Mouse (Mus musculus) lung, adult 2 months (tissue): Measurements from ENCODE around the gene Olfr576. TPM values are rescaled to one million over a fixed set of nuclear protein-coding genes. Genes with fewer than 3 reads are reported as not detected.

Experiments
- DNase-seq: peaks from one replicate; pipeline ENCODE4 v3.0.0; 2022
- H3K4me1 ChIP-seq: fragments of 200-500 bp; 2 replicates; pipeline ENCODE4 v1.6.1; 2011; ENCODE audit warnings: low read length; ENCODE audit not compliant: control insufficient read depth, insufficient read depth
- H3K4me3 ChIP-seq: fragments of 200-500 bp; replicated peaks from 2 replicates; pipeline ENCODE3; 2011; ENCODE audit warnings: low read depth, mild to moderate bottlenecking, control low read depth, low read length; ENCODE audit errors: extremely low read depth
- CTCF ChIP-seq: fragments of 200-500 bp; IDR thresholded peaks from 2 replicates; pipeline ENCODE4 v1.5.1; 2011; ENCODE audit warnings: mild to moderate bottlenecking, low read length, control low read depth; ENCODE audit not compliant: insufficient read depth
- POLR2A ChIP-seq: fragments of 200-500 bp; IDR thresholded peaks from 2 replicates; pipeline ENCODE4 v1.6.1; 2011; ENCODE audit warnings: low read depth, mild to moderate bottlenecking, control low read depth, low read length, borderline replicate concordance; ENCODE audit errors: extremely low read depth
- WGBS: fragments of 180-500 bp; shearing (Covaris S2); methylation state at CpG from one replicate; pipeline ENCODE4 v1.1.7; 2018; 5-methylcytosine and 5-hydroxymethylcytosine counted together
- polyA plus RNA-seq: library from polyadenylated mRNA; depleted of rRNA; stranded (reverse); fragments of >200 nt; gene quantifications from 2 replicates; pipeline ENCODE4 v1.2.3, GENCODE M21; 2012; rRNA removed

The Olfr576 gene
- polyA plus RNA-seq, 1 experiment = not detected

DNA sequence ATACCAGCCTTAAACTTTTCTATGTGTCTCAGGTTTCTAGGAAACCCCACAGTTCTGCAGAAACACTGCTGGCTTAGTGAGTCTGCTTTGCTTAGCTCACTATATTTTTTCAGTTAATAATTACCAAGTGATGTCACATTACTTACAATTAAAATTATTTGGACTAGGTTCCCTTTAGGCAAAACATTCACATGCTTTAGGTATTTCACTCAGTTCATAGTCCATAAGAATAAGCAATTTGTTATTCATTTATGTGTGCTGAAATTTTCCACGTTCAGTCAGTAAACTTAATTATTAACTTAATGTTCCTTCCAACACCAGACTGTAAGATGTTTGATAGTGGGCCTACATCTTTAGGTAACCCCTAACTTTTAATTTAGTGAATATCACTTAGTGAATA is 11.7 kb upstream of the Olfr576 start:
- WGBS = 53% methylated on average over 1 of the region's 1 CpGs
- DNase-seq = no peak
- H3K4me3 ChIP-seq = no peak overlapping the region
- TF ChIP-seq CTCF (no peak), POLR2A (no peak)
- no peaks in the 10 kb centered on the region for H3K4me1 ChIP-seq

DNA sequence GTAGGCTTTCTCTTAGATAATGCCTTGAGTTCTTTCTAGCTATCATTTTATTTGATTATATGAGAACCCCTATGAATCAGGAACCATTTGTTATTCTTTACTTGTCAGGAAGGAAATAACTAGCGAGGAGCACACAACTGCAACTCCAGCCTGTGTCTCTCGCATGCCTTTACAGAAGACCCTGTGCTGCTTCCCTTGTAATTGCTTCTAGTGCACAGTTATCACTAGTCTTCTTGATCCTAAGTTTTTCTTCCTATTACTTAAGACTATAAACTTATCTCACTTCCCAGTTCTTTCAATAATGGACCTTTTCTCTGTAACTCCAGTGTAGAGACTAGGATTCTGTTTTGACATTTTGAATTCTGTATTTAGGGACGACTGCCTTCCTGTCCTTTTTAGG is 4.3 kb upstream of the Olfr576 start:
- DNase-seq = no peak
- TF ChIP-seq CTCF (no peak), POLR2A (no peak)
- Histone ChIP-seq H3K4me1 (no peaks in the 10 kb centered on the region), H3K4me3 (no peak overlapping the region)
- WGBS = 50% methylated on average over 3 of the region's 3 CpGs

DNA sequence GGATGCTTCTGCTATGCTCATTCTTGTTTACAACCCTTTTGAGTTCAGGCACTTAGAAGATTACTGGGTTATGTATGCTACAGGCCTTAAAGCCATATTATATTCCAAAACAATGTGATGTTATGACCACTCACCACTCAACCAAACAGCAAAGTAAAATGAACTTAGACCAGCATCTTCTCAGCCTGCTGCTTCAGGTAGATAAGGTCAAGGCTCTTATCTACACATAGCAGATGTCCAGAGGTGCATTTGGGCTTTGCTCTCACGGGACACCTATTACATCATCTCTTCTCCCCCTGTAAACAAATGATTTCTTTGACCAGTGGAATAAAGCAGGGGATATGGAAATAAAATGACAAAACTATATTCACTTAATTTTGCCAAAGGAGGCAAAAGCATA is 3.9 kb upstream of the Olfr576 start, which contains the start of gene Olfr575:
Gene Olfr575 (minus strand): TSS at position 183 of the 400 bp plus-strand sequence.
- no peaks in the 10 kb centered on the region for H3K4me1 ChIP-seq
- TF ChIP-seq POLR2A (no peak), CTCF (no peak)
- no peak within 1 kb of the TSS for H3K4me3 ChIP-seq
- 23% methylated on average over 1 of the region's 1 CpGs for WGBS
- no peak for DNase-seq

DNA sequence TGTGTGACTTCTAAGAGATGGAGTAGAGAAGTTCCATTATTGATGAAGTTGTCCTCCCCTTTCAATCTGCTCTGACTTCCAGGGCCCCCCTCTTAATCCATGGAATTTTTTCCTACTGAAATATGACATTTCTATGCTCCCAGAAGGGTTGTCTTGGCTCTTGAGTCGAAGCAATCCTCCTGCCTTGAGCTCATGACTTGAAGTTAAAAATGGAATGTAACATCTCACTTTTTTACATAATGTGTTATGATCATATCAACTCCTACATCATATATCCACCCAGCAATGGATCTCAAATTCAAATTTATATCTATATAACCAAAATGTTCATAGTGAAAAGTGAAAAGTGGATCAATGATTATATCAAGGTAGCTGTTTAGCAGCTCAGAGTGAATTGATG is 11.9 kb downstream of the Olfr576 start:
- no peak for TF ChIP-seq CTCF
- no peak for TF ChIP-seq POLR2A
- 26% methylated on average over 1 of the region's 1 CpGs for WGBS

DNA sequence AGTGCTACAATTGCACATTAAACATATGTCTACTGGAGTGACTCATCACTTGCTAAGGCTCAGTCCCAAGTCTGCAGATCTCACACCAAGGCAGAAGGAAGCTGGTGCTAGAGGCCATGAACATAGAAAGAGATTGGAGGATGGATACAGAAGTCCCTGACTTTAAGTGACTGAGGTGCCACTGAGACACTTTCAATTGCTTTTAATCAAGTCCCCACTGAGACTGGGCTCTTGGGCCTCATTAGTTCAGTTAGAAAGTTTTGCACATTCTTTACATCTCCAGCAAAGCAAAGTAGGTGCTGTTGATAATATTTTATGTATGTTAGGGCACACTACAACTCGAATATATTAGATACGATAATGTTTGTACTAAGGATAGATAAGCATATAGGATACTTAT is 13.4 kb downstream of the Olfr576 start, which contains the start of gene Olfr577:
Gene Olfr577 (minus strand): TSS at position 101 of the 400 bp plus-strand sequence.
- no peak for TF ChIP-seq CTCF
- TF ChIP-seq POLR2A = no peak

More for the DNA sequence above, 11.9 kb downstream of the Olfr576 start:
- no peak for DNase-seq
- Histone ChIP-seq H3K4me3 (no peak overlapping the region), H3K4me1 (no peaks in the 10 kb centered on the region)

DNA sequence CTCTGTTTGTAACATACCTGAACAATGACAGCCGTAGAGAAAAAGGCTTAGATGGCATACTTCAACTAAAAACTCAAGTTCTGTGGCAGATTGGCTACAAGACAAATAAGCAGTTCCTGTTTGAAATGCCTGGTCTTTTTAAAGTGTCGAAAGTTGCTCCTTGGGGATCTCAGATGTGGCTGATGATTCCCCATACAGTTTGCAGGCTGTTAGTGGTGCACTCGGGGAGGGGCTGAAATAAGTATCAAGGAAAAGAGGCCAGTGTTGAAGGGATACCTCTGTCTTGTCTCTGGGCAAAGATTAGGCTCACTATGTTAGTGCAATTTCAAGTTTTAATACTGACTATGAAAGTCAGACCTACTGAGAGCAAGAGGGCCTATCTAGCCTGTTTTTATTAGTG is 26.8 kb downstream of the Olfr576 start, which contains the start of gene Olfr578:
Gene Olfr578 (minus strand): TSS at position 101 of the 400 bp plus-strand sequence.
- no peak for DNase-seq
- Histone ChIP-seq H3K4me1 (no peaks in the 10 kb centered on the region), H3K4me3 (no peak within 1 kb of the TSS)
- TF ChIP-seq CTCF = no peak
- no peak for TF ChIP-seq POLR2A
- 56% methylated on average over 3 of the region's 3 CpGs for WGBS

More for the DNA sequence above, 13.4 kb downstream of the Olfr576 start, which contains the start of gene Olfr577:
- DNase-seq = no peak
- Histone ChIP-seq H3K4me1 (no peaks in the 10 kb centered on the region), H3K4me3 (no peak within 1 kb of the TSS)
- WGBS = 67% methylated on average over 2 of the region's 2 CpGs

Other genes with a start within 250 kb of the Olfr576 start
- not detected in 2 replicates for gene Olfr33, start 243.6 kb upstream of the Olfr576 start, polyA plus RNA-seq
- gene Olfr559, start 235.2 kb upstream of the Olfr576 start, polyA plus RNA-seq = not detected in 2 replicates
- not detected in 2 replicates for gene Olfr560, start 203.3 kb upstream of the Olfr576 start, polyA plus RNA-seq
- gene Olfr78, start 203.2 kb upstream of the Olfr576 start, polyA plus RNA-seq = 0.53 and 1.7 TPM in 2 replicates
- 0.10 TPM in 1 of 2 replicates, not detected in the other for gene Olfr561, start 191.4 kb upstream of the Olfr576 start, polyA plus RNA-seq
- not detected in 2 replicates for gene Olfr564, start 159.2 kb upstream of the Olfr576 start, polyA plus RNA-seq
- not detected in 2 replicates for gene Olfr566, start 103.9 kb upstream of the Olfr576 start, polyA plus RNA-seq
- not detected in 2 replicates for gene Olfr568, start 85.5 kb upstream of the Olfr576 start, polyA plus RNA-seq
- gene Olfr569, start 71.8 kb upstream of the Olfr576 start, polyA plus RNA-seq = not detected in 2 replicates
- gene Olfr570, start 68.1 kb upstream of the Olfr576 start, polyA plus RNA-seq = not detected in 2 replicates
- gene Olfr571, start 45.1 kb upstream of the Olfr576 start, polyA plus RNA-seq = not detected in 2 replicates
- not detected in 2 replicates for gene Olfr572, start 38.3 kb upstream of the Olfr576 start, polyA plus RNA-seq
- gene Olfr573-ps1, start 20.1 kb upstream of the Olfr576 start, polyA plus RNA-seq = not detected in 2 replicates
- gene Olfr574, start 14.2 kb upstream of the Olfr576 start, polyA plus RNA-seq = not detected in 2 replicates
- gene Olfr575, start 3.9 kb upstream of the Olfr576 start, polyA plus RNA-seq = not detected in 2 replicates
- gene Olfr577, start 13.3 kb downstream of the Olfr576 start, polyA plus RNA-seq = not detected in 2 replicates
- gene Olfr578, start 26.7 kb downstream of the Olfr576 start, polyA plus RNA-seq = not detected in 2 replicates
- gene Olfr582, start 75.4 kb downstream of the Olfr576 start, polyA plus RNA-seq = not detected in 2 replicates
- gene Olfr583, start 88.6 kb downstream of the Olfr576 start, polyA plus RNA-seq = not detected in 2 replicates
- gene Olfr584, start 119.2 kb downstream of the Olfr576 start, polyA plus RNA-seq = not detected in 2 replicates
- gene Olfr585, start 135.1 kb downstream of the Olfr576 start, polyA plus RNA-seq = not detected in 2 replicates
- gene Olfr586, start 163.0 kb downstream of the Olfr576 start, polyA plus RNA-seq = not detected in 2 replicates
- not detected in 2 replicates for gene Olfr588-ps1, start 178.2 kb downstream of the Olfr576 start, polyA plus RNA-seq
- gene Olfr589, start 193.7 kb downstream of the Olfr576 start, polyA plus RNA-seq = not detected in 2 replicates
- gene Olfr591, start 215.7 kb downstream of the Olfr576 start, polyA plus RNA-seq = not detected in 2 replicates
- gene Olfr592, start 222.1 kb downstream of the Olfr576 start, polyA plus RNA-seq = not detected in 2 replicates
- gene Olfr593, start 249.2 kb downstream of the Olfr576 start, polyA plus RNA-seq = not detected in 2 replicates